Mouse (Mus musculus) Patski (cell line): ENCODE measurements around the gene B3gnt8. TPM values are rescaled to one million over a fixed set of nuclear protein-coding genes. Genes with fewer than 3 reads are reported as not detected.
"Not testable (repeated sequence)": the region's sequence is repeated elsewhere in the genome, so short reads cannot be mapped to it uniquely, and the experiment has no call there.

Experiments
- ATAC-seq: fragments of 100-300 bp; one replicate; pipeline ENCODE4 v1.8.0; 2021
- CTCF ChIA-PET: fragments of 350-600 bp; sonication (Branson Sonifier 250); formaldehyde crosslinking; loops from one replicate; lab custom pipeline; 2022; ENCODE audit warnings: inconsistent platforms; lab: Charles Lee
- POLR2A ChIA-PET: fragments of 350-600 bp; sonication (Branson Sonifier 250); formaldehyde crosslinking; loops from one replicate; lab custom pipeline; 2022; ENCODE audit warnings: antibody characterized with exemption, inconsistent platforms; lab: Charles Lee
- DNase-seq: peaks from one replicate; pipeline ENCODE4 v3.0.0-alpha.2; 2011; ENCODE audit warnings: low read depth, low spot score
- H3K27me3 ChIP-seq: fragments of 371-371 bp; one replicate; pipeline ENCODE4 v1.5.1; 2021
- CTCF ChIP-seq: fragments of 100-300 bp; IDR thresholded peaks from one replicate; pipeline ENCODE4 v1.5.1; 2021
- in situ Hi-C: fragments of 300-500 bp; cut with MboI; formaldehyde crosslinking; loops from 3 replicates; pipeline ENCODE4 v1.11.1; 2018; ENCODE audit warnings: low pct_unique_long_range_greater_than_20kb, mixed read lengths
- polyA plus RNA-seq: library from polyadenylated mRNA; unstranded; gene quantifications from one replicate; pipeline ENCODE4 v1.2.3, GENCODE M21; 2021

The B3gnt8 gene
- 0.23 TPM for polyA plus RNA-seq

DNA sequence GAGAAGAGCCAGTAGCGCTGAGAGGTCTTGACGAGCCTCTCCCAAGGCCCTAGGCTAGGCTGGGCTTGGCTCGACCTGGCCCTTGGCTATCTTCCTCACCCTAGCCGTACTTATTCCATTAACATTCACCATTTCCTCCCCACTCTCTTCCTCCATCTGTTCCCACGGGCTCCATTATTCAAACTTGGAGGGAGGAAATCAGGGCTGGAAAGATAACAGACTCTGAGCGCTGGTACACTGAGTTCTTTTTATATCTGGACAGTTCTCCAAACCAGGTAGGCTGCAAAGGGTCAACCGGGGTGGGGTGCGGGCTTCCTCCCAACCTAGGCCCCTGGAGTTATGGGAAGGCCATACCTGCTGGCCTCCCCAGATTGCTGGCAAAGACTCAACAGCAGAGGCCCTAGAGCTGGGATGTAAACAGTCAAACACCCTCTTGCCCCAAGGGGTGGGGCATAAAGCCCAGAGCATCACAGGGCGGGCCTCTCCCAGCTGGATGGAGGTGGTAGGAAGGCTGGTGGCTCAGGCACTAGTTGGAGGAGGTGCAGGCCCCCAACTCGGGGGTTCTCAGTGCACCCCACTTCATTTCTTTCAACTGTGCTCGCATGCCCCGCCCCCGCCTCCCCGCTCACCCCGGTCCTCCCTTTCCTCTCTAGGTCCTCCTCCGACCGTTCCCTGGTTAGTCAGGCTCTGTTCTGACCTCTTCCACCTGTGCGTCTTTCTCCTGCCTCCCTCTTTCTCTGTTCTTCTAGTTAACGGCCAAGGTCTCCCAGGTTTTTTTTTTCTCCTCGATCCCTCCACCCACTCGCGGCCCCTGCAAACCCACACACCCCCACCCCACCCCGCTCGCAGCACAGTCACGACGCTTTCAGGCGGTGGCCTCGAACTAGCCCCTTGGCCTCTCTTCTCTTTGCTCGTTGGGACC, at the start of gene B3gnt8:
Gene B3gnt8, plus strand, starts transcription at position 146 of the 922 bp plus-strand sequence.
- in situ Hi-C loops, result no loop called here
- no peak for TF ChIP-seq CTCF
- ChIA-PET CTCF (no interaction called here), POLR2A (no interaction called here)
- DNase-seq (no peak), ATAC-seq (no peak)
- no peaks in the 10 kb centered on the region for H3K27me3 ChIP-seq

DNA sequence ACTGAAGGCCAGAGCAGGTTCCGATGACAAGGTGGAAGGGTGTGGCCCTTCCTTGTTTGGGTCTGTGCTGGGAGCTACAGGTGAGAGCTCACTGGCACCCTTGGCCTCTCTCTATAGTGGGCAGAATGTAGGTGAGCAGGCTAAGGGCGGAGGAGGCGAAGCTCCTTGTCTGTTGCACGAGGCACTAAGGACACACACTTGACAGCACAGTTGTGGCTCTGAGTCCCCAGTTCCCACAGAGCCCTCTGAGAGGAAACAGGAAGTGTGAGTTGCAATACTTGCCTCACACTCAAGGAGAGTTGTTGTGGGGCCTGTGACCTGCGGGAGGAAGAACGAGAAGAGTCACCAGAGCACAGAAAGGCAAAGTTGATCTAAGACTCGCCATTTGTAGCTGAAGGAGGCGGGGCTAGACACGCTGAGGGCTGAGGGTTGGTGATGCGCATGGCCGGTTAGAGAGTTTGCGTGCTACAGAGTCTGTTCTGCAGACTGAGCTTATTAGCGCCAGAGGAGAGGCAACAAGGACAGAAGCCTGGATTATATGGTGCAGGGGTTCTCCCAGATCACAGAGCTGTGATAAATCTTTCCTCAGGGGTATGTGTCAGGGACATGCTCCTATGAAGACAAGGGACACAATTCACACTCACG, 49.5 kb upstream of the B3gnt8 start:
- POLR2A ChIA-PET, DNase-seq, CTCF ChIA-PET: not testable (repeated sequence)
- ATAC-seq, result peak; percentile 65
- H3K27me3 ChIP-seq, result peaks cover 16% of the 10 kb centered on the region
- in situ Hi-C loops, result loop anchor here (25.0 kb wide), 1 partner anchor 390 kb away; the partner anchor contains the start of gene Pou2f2

DNA sequence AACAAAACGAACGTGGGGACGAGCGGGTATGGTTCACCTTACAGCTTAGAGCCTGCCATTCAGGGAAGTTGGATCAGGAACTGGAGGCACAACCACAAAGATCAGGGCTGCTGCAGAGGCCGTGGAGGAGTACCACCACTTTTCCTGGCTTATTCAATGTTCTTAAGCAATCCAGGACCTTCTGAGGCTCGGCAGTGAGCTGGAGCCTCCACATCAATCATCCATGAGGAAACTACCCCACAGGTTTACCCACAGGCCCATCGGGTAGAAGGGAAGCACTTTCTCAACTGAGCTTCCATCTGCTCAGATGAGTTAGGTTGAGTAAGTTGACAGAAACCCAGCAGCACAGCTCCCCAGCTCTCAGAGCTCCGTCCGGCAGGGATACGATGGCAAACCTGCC, 47.0 kb upstream of the B3gnt8 start:
- no peak for TF ChIP-seq CTCF
- peaks cover 24% of the 10 kb centered on the region for H3K27me3 ChIP-seq
- in situ Hi-C loops, result loop anchor here (25.0 kb wide), 1 partner anchor 392 kb away; the partner anchor contains the start of gene Pou2f2
- ChIA-PET POLR2A (no interaction called here), CTCF (no interaction called here)
- no peak for ATAC-seq
- no peak for DNase-seq

DNA sequence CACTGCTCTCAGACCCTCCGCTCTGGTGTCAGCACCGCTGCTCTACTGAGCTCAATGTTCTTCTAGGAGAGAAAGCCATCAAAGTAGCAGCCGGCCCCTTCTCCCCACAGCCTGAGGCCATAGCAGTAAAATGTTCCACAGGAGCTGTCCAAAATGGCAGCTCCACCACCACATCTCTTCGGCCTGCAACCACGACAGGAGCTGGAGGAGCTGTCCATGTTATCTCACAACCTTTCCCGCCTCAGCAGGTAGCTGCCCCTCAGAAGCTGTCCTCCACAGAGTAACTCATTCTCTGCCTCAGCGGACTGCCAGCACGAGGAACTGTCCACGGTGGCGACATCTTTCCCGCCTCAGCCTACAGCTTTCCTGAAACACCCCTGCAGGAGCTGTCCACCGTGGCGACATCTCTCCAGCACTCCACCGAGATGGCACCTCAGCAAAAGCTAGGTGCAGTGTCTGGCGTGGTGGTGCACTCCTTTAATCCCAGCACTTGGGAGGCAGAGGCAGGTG, 44.1 kb upstream of the B3gnt8 start:
- peaks cover 27% of the 10 kb centered on the region for H3K27me3 ChIP-seq
- in situ Hi-C loops, result loop anchor here (25.0 kb wide), 1 partner anchor 395 kb away; the partner anchor contains the start of gene Pou2f2
- TF ChIP-seq CTCF, result no peak
- DNase-seq (no peak), ATAC-seq (no peak)
- POLR2A ChIA-PET, result no interaction called here
- CTCF ChIA-PET, result interaction anchor here (0.9 to 1.0 kb wide), 3 partner anchors 100 to 374 kb away, joined by 3 to 4 read pairs (median 4); no protein-coding TSS in a partner anchor

- in situ Hi-C loops, result loop anchor here (25.0 kb wide), 1 partner anchor 397 kb away; the partner anchor contains the start of gene Pou2f2
- no peak for TF ChIP-seq CTCF
- DNase-seq, result no peak
- peaks cover 23% of the 10 kb centered on the region for H3K27me3 ChIP-seq
- ChIA-PET POLR2A (no interaction called here), CTCF (interaction anchor here (1.6 kb wide), 1 partner anchor 9 kb away, joined by 5 read pairs; no protein-coding TSS in a partner anchor)
- ATAC-seq, result no peak
Observed at GRCm38 (mm10) chr7:25584651-25585050, 41.8 kb upstream of the B3gnt8 start.

DNA sequence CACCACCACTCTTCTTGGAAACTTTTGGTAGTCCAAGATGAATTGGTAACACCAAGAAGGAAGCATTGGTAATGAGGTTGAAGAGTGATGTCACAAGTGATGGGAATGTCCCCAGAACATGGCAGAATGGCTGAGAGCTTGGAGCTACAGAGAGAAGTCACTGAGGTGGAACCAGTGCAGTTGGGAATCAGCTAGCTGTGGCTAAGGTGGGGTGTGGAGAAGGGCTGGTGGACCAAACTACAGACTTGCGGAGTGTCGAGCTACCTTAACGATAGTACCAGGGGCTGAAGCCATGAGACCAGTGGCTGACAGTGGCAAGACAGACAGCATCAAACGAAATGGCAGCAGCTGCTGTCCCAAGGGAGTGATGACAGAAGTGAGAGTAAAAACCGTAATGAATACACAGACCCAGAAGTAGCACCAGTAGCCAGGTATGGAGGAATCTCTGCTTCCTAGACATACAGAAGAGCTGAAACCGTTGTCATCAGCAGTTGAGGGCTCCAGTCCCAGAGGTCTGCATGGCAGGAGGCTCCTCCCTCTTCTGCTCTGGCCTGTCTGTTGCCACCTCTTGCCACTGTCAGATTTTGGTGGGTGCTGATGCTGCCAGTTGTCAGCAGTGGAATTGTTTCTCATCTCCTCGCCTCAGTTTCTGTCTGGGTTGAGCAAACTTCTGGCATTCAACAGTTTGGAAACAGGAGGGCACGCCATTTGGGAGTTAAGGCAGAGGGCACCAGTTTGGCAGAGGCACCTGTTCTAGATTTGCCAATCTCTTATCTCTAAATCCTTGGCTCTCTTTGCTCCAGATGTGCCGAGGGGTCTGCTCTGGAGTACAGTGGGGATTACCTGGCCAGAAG, 40.9 kb upstream of the B3gnt8 start:
- TF ChIP-seq CTCF, result no peak
- no peak for DNase-seq
- peaks cover 23% of the 10 kb centered on the region for H3K27me3 ChIP-seq
- POLR2A ChIA-PET, result no interaction called here
- ATAC-seq, result no peak
- in situ Hi-C loops, result loop anchor here (25.0 kb wide), 1 partner anchor 398 kb away; the partner anchor contains the start of gene Pou2f2
- CTCF ChIA-PET, result no interaction called here

DNA sequence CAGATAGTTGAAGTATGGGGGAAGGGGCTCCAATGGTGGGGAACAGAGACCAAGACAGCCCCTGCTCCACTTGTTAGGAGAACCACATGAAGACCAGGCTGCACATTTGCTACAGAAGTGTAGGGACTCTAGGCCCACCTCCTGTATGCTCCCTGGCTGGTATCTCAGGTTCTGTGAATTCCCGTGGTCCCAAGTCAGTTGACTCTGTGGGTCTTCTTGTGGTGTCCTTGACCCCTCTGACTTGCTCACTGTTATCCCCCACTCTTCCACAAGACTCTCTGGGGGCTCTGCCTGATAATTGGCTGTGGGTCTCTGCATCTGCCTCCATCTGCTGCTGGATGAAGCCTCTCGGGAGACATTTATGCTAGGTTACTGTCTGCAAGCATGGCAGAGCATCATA, 35.2 kb upstream of the B3gnt8 start:
- CTCF ChIA-PET, result no interaction called here
- in situ Hi-C loops, result loop anchor here (25.0 kb wide), 1 partner anchor 404 kb away; the partner anchor contains the start of gene Pou2f2
- no peak for DNase-seq
- no peak for ATAC-seq
- no peak for TF ChIP-seq CTCF
- peaks cover 38% of the 10 kb centered on the region for H3K27me3 ChIP-seq
- POLR2A ChIA-PET, result no interaction called here

GRCm38 (mm10) chr7:25593859-25594258, 32.6 kb upstream of the B3gnt8 start:
- ChIA-PET POLR2A (no interaction called here), CTCF (interaction anchor here (1.9 kb wide), 1 partner anchor 10 kb away, joined by 5 read pairs; no protein-coding TSS in a partner anchor)
- in situ Hi-C loops, result loop anchor here (25.0 kb wide), 1 partner anchor 407 kb away; the partner anchor contains the start of gene Pou2f2
- TF ChIP-seq CTCF, result no peak
- DNase-seq (no peak), ATAC-seq (no peak)
- H3K27me3 ChIP-seq, result peaks cover 45% of the 10 kb centered on the region

- TF ChIP-seq CTCF, result peak; percentile 81
- POLR2A ChIA-PET, result no interaction called here
- in situ Hi-C loops, result loop anchor here (5.0 to 25.0 kb wide), 3 partner anchors 117 to 412 kb away; partner anchors contain the start of gene Pou2f2
- ATAC-seq (peak; percentile 35), DNase-seq (peak; percentile 12)
- CTCF ChIA-PET, result interaction anchor here (0.7 to 2.2 kb wide), 3 partner anchors 149 to 191 kb away, joined by 3 to 9 read pairs (median 4); no protein-coding TSS in a partner anchor
- peaks cover 28% of the 10 kb centered on the region for H3K27me3 ChIP-seq
Observed at GRCm38 (mm10) chr7:25599663-25600062, 26.8 kb upstream of the B3gnt8 start.
